In the genomic region with DNA sequence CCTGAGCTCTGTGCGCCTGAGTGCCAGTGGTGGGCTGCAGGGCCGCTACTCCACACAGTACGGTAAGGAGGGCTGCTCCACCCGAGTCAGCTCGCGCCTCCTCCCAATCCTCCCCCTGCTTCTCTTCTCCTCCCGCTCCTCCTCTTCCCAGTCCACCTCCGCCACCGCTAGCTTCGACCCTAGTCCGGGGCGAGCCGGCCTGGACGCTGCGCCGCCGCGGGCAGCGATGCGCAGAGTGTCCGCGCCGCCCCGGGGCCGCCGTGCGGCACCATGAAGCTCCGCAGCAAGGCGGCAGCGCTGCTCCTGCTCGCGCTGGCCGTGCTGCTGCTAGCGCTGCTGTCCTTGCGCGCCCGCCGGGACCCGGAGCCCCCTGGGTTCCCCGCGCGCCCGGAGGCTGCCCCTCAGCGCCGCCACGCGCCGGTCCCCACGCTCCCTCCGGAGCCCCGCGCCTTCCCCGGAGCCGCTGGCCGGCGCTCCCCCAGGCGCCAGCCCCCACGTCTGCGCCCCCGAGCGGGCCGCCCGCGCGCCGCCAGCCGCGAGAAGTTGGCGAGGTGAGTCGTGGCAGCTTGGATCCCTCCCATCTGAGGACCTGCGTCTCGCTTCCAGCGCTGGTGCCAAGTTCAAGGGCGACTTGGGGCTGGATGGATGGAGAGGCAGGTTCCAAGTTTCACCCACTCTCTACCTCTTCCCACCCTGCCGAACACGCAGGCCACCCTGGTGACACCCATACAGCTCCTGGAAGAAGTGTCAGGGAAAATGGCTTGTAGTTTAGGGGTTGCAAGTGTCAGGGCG, we compare ENCODE assay signal across 8 mouse cellular contexts. TPM values are rescaled to one million over a fixed set of nuclear protein-coding genes. Genes with fewer than 3 reads are reported as not detected.
DNase-seq lines count a peak whose midpoint lies in the region; ATAC-seq lines count a peak whose summit lies in the region.

A gene (plus strand): TSS at position 161 of the 792 bp plus-strand sequence.

- DNase-seq in embryonic facial prominence, embryonic 14.5 days (ENCODE audit: low spot score) = peak; percentile 92
- DNase-seq in layer of hippocampus, adult 9-11 months = peak; percentile 19
- peak; percentile 30 for DNase-seq in lung, postnatal 14 days
- DNase-seq in right cerebral cortex, postnatal 10 days (ENCODE audit: low spot score in 2 of 2) = peak; percentile 35 to 54
- no peak for DNase-seq in spleen, adult 18-20 months

- peaks cover 14% of the 10 kb centered on the region for H3K9me3 ChIP-seq in megakaryocyte, embryonic 14.5 days
- H3K9me3 ChIP-seq in embryonic facial prominence, embryonic 14.5 days (ENCODE audit: control insufficient read depth, low read length) = no peaks in the 10 kb centered on the region
- no peaks in the 10 kb centered on the region for H3K9me3 ChIP-seq in heart, embryonic 16.5 days (replicated peaks; ENCODE audit: control insufficient read depth, low read length)

- H3K36me3 ChIP-seq in megakaryocyte, embryonic 14.5 days (replicated peaks; ENCODE audit: low read length) = no peaks in the 10 kb centered on the region
- no peaks in the 10 kb centered on the region for H3K36me3 ChIP-seq in embryonic facial prominence, embryonic 14.5 days (ENCODE audit: control insufficient read depth, insufficient read depth, low read length)
- H3K36me3 ChIP-seq in heart, embryonic 16.5 days (ENCODE audit: control insufficient read depth, insufficient read depth) = no peaks in the 10 kb centered on the region

- no peak for ATAC-seq in megakaryocyte, adult 5-6 weeks (ENCODE audit: poor library complexity, severe bottlenecking)
- peak; percentile 95 for ATAC-seq in embryonic facial prominence, embryonic 14.5 days (ENCODE audit: low read depth)
- peak; percentile 91 for ATAC-seq in heart, embryonic 16.5 days (replicated peaks; ENCODE audit: extremely low read depth, insufficient read depth, low FRiP score)

- WGBS in embryonic facial prominence, embryonic 14.5 days = under 1% methylated on average over 42 of the region's 77 CpGs
- WGBS in heart, embryonic 16.5 days = under 1% methylated on average over 76 of the region's 77 CpGs

- peaks cover 27% of the 10 kb centered on the region for H3K4me1 ChIP-seq in megakaryocyte, embryonic 14.5 days
- peaks cover 43% of the 10 kb centered on the region for H3K4me1 ChIP-seq in embryonic facial prominence, embryonic 14.5 days (ENCODE audit: control insufficient read depth, insufficient read depth, low read length)
- H3K4me1 ChIP-seq in heart, embryonic 16.5 days (ENCODE audit: control insufficient read depth, insufficient read depth, low read length) = peaks cover 10% of the 10 kb centered on the region

- H3K9ac ChIP-seq in embryonic facial prominence, embryonic 14.5 days (ENCODE audit: low read depth, low read length) = peak within 1 kb of the TSS; percentile 91
- H3K9ac ChIP-seq in heart, embryonic 16.5 days (ENCODE audit: low read length) = peak within 1 kb of the TSS; percentile 79

- peak within 1 kb of the TSS; percentile 57 for H3K4me2 ChIP-seq in embryonic facial prominence, embryonic 14.5 days (ENCODE audit: low read depth, low read length)
- H3K4me2 ChIP-seq in heart, embryonic 16.5 days (ENCODE audit: low read depth, low read length) = peak within 1 kb of the TSS; percentile 95

- H3K27ac ChIP-seq in embryonic facial prominence, embryonic 14.5 days (replicated peaks; ENCODE audit: low read depth, low read length) = peak within 1 kb of the TSS; percentile 91
- H3K27ac ChIP-seq in heart, embryonic 16.5 days (ENCODE audit: low read length) = peak within 1 kb of the TSS; percentile 51; the same call in 1 of the 2 replicates

- H3K27me3 ChIP-seq in megakaryocyte, embryonic 14.5 days (replicated peaks) = peaks cover 47% of the 10 kb centered on the region
- H3K27me3 ChIP-seq in embryonic facial prominence, embryonic 14.5 days (replicated peaks; ENCODE audit: control insufficient read depth, insufficient read depth, low read length) = no peaks in the 10 kb centered on the region
- peaks cover 25% of the 10 kb centered on the region for H3K27me3 ChIP-seq in heart, embryonic 16.5 days (ENCODE audit: control insufficient read depth, insufficient read depth, low read length)

- peak within 1 kb of the TSS; percentile 89 for H3K4me3 ChIP-seq in megakaryocyte, embryonic 14.5 days (replicated peaks)
- peak within 1 kb of the TSS; percentile 73 for H3K4me3 ChIP-seq in embryonic facial prominence, embryonic 14.5 days (ENCODE audit: low read depth, low read length)
- H3K4me3 ChIP-seq in heart, embryonic 16.5 days (ENCODE audit: low read length) = peak within 1 kb of the TSS; percentile 62

RNA-seq across cellular contexts. Expression of the gene that starts here (rescaled TPM):
- 0.02 TPM in 1 of 2 replicates, not detected in the other for polyA plus RNA-seq in megakaryocyte, embryonic 14.5 days (2012; ENCODE audit: insufficient read depth, low replicate concordance)
- not detected in 2 replicates for total RNA-seq in megakaryocyte, adult 5-6 weeks (2015)
- not detected in 2 replicates for total RNA-seq in megakaryocyte, adult 5-6 weeks (2017)
- polyA plus RNA-seq in embryonic facial prominence, embryonic 14.5 days (2014; fragmentation: Nextera tagmentation; extraction: Ambion mirVana) = 31.7 and 33.7 TPM in 2 replicates
- polyA plus RNA-seq in heart, embryonic 16.5 days (2015; fragmentation: Nextera tagmentation; extraction: Ambion mirVana) = 3.4 and 3.6 TPM in 2 replicates

Comparison
In these comparisons a context has a peak if more than half of its experiments do, and no peak if none do; other contexts are left out.
1. DNase-seq: peak in embryonic facial prominence, embryonic 14.5 days (single experiment), layer of hippocampus, adult 9-11 months (single experiment), lung, postnatal 14 days (single experiment) and right cerebral cortex, postnatal 10 days (2 of 2); none in spleen, adult 18-20 months (0 of 2).
2. Peak in every context shown above with its lines, with median percentiles within 50 percentile points of each other: H3K4me3 ChIP-seq.